Mouse (Mus musculus) erythroblast, embryonic 14.5 days (primary cell): Measurements from ENCODE around the gene Tceal8. TPM values are rescaled to one million over a fixed set of nuclear protein-coding genes. Genes with fewer than 3 reads are reported as not detected.
"Not testable (repeated sequence)": the region's sequence is repeated elsewhere in the genome, so short reads cannot be mapped to it uniquely, and the experiment has no call there.

Experiments
- H3K27me3 ChIP-seq: 2 replicates; pipeline ENCODE4 v1.6.1; 2012; ENCODE audit warnings: inconsistent platforms; ENCODE audit not compliant: control insufficient read depth
- H3K36me3 ChIP-seq: 2 replicates; pipeline ENCODE4 v1.6.1; 2012; ENCODE audit warnings: mild to moderate bottlenecking, inconsistent platforms; ENCODE audit not compliant: control insufficient read depth
- H3K4me1 ChIP-seq: 2 replicates; pipeline ENCODE4 v1.6.1; 2012; ENCODE audit warnings: inconsistent platforms; ENCODE audit not compliant: control insufficient read depth
- H3K4me3 ChIP-seq: replicated peaks from 2 replicates; pipeline ENCODE3; 2012; ENCODE audit warnings: moderate library complexity, mild to moderate bottlenecking, inconsistent platforms
- H3K9me3 ChIP-seq: 2 replicates; pipeline ENCODE4 v1.6.1; 2012; ENCODE audit warnings: low read length, inconsistent platforms, mixed read lengths; ENCODE audit not compliant: control insufficient read depth
- GATA1 ChIP-seq: IDR thresholded peaks from 2 replicates; pipeline ENCODE4 v1.6.1; 2012; ENCODE audit warnings: low read length, inconsistent platforms, mixed read lengths
- TAL1 ChIP-seq: IDR thresholded peaks from 3 replicates; pipeline ENCODE4 v1.6.1; 2012; ENCODE audit warnings: low read length, inconsistent platforms, mixed read lengths
- polyA plus RNA-seq: library from polyadenylated mRNA; stranded (reverse); fragments of >175 nt; gene quantifications from 2 replicates; pipeline ENCODE4 v1.2.3, GENCODE M21; 2012

Gene Tceal8
- polyA plus RNA-seq, result 5.7 and 10.2 TPM in 2 replicates

DNA sequence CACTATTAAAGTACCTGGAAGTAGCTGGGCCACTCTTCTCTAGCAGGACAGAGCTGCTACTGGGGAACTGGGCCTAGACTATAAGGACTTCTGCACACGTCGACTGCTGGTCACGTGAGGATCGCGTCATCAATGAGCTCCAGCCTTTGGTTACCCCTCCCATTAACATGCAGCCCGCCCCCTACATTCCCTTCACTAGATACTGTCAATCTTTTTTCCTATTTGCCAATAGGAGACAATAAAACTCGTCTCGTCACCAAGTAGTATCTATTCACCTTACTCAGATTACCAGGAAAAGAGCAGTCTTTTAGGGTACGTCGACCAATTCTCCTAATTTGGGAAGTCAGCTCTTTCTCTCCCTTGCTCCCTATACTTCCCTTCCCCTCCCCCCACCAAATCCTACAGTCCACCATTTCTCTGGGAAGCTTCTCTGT, at the start of gene Tceal8:
TSS of gene Tceal8 (minus strand) at position 225 of the 434 bp plus-strand sequence.
- peaks cover 14% of the 10 kb centered on the region for H3K36me3 ChIP-seq
- no peaks in the 10 kb centered on the region for H3K9me3 ChIP-seq
- TF ChIP-seq TAL1 (no peak), GATA1 (no peak)
- H3K27me3 ChIP-seq, result 0 out of 2 replicates have a peak, but pooled peaks cover 2% of the 10 kb centered on the region
- peak within 1 kb of the TSS; percentile 89 for H3K4me3 ChIP-seq
- peaks cover 15% of the 10 kb centered on the region for H3K4me1 ChIP-seq

DNA sequence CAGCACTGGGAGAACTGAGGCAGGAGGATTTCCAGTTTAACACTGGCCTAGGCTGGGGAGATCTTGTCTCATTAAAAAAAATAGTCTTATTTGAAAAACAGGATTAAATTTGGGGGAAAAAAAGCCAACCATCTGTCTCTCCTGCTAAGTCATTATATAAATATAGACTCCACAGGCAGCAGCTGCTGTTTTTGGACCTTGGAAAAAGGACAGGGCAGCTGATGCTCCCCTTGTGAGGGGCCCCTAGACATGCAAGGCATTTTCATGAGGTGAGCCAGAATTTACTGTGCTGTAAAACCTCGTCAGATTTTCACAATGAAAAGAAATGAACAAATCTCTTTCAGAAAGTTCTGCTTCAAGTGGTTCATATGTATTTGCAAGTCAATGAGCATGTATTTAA, 44.2 kb upstream of the Tceal8 start:
- TF ChIP-seq TAL1 (no peak), GATA1 (no peak)
- H3K9me3 ChIP-seq, result no peaks in the 10 kb centered on the region; the same call in 1 of the 2 replicates
- H3K27me3 ChIP-seq, result peaks cover 8% of the 10 kb centered on the region
- no peaks in the 10 kb centered on the region for H3K36me3 ChIP-seq
- no peaks in the 10 kb centered on the region for H3K4me1 ChIP-seq
- no peak overlapping the region for H3K4me3 ChIP-seq

DNA sequence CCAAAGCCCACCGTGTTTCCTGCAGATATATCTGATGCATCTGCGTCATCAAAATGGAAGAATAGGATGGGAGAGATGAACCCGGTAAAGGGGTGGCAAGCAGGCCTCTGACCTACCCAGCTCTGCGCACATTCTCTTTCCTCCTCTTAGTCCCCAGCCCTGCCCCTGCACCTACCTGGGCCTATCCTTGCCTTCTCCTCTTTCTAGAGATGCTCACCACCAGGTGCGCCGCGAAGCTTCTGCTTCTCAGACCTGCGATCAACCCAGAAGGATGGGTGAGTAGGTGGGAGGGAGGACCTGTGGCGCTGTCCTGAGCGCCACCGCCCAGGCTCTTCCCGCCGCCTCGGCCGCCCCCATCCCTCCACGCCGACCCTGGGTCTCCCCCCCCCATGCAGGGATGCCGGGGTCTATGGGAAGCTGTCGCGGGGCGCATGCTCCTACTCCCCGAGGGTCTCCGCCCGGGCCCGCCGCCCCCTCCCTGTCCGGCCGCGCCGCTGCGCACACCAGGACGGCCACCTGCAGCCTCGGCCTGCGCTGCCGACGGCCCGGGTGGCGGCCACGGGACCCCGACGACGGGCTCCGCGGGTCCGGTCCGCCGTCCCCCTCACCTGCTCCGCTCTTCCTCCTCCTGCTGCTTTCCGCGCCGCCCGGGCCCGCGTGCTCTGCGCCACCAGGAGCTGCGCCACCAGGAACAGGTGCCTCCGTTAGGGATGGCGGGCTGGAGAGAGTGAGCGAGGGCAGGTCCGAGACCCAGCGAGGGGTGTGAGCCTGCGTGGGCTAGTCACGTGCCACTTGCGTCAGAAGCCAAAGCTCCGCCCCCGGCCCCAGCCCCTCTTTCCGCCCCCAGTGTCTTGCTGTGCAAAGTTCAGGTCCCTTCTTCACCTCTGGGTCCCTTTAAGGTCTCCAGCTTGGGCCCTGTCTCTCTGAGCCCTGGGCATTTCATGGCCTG, 42.9 kb upstream of the Tceal8 start, which contains the start of the genes Tceal7 and Bex1:
TSS of gene Tceal7 (plus strand) at position 51 of the 949 bp plus-strand sequence.
TSS of gene Bex1 (minus strand) at position 785 of the 949 bp plus-strand sequence.
- peak within 1 kb of the TSS; percentile 32 for H3K4me3 ChIP-seq
- H3K4me1 ChIP-seq, H3K36me3 ChIP-seq, H3K27me3 ChIP-seq, H3K9me3 ChIP-seq: not testable (repeated sequence)

DNA sequence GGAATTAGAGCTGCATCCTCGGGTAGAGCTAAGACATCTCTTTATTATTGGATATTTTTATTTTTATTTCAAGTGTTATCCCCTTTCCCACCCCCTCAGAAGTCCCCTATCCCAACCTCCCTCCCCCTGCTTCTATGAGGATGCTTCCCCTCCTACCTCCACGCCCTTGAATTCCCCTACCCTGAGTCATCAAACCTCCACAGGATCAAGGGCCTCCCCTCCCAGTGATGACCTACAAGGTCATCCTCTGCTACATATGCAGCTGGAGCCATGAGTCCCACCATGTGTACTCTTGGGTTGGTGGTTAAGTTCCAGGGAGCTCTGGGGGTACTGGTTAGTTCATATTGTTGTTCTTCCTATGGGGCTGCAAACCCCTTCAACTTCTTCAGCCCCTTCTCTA, 41.3 kb upstream of the Tceal8 start:
- H3K36me3 ChIP-seq, result no peaks in the 10 kb centered on the region
- no peaks in the 10 kb centered on the region for H3K4me1 ChIP-seq
- TF ChIP-seq TAL1, result no peak
- TF ChIP-seq GATA1, result no peak
- peaks cover 8% of the 10 kb centered on the region for H3K27me3 ChIP-seq
- no peaks in the 10 kb centered on the region; the same call in 1 of the 2 replicates for H3K9me3 ChIP-seq
- no peak overlapping the region for H3K4me3 ChIP-seq

DNA sequence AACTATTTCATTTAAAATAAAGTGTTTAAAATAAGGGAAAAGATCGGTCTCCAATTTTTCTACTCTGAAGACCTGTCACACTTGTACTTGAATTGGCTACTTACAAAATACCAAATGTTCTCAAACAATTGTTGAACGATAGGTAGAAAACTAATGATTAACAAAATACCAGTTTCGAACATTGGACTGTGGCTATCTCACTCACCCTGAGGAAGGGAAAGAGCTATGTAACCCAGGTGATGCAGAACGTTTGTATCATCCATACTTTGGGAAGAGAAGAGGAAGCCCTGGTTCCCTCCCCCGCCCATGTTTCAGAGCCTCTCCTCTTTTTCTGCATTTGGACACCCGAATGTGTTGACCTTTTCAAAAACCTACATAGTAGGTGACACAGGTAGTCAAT, 32.3 kb upstream of the Tceal8 start:
- no peak for TF ChIP-seq GATA1
- TF ChIP-seq TAL1, result no peak
- H3K36me3 ChIP-seq, result no peaks in the 10 kb centered on the region
- no peaks in the 10 kb centered on the region for H3K4me1 ChIP-seq
- H3K9me3 ChIP-seq, result no peaks in the 10 kb centered on the region
- no peak overlapping the region for H3K4me3 ChIP-seq
- peaks cover 18% of the 10 kb centered on the region for H3K27me3 ChIP-seq

DNA sequence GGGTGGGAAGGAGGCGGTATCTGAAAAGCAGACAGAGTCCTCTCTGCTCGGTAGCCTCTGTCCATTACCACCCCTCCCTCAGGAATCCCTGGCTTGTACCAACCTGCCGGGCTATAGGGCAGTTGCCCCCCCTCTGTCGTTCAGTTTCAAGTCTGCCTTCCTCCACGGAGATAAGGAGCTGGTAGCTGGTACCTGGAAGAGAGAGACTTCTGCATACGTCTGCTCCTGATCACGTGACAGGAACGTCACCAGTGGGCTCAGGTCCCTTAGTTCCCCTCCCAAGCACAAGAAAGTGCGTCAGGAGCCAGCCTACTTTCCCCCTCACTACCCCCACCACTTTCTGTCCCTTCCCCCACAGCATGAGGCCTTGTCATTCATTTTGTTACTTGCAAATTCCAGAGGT, 31.5 kb upstream of the Tceal8 start, which contains the start of gene Tceal5:
TSS of gene Tceal5 (minus strand) at position 213 of the 403 bp plus-strand sequence.
- no peaks in the 10 kb centered on the region for H3K4me1 ChIP-seq
- H3K4me3 ChIP-seq, result peak within 1 kb of the TSS; percentile 36
- no peaks in the 10 kb centered on the region for H3K36me3 ChIP-seq
- H3K9me3 ChIP-seq, result no peaks in the 10 kb centered on the region
- peaks cover 18% of the 10 kb centered on the region for H3K27me3 ChIP-seq
- TF ChIP-seq GATA1 (no peak), TAL1 (no peak)

DNA sequence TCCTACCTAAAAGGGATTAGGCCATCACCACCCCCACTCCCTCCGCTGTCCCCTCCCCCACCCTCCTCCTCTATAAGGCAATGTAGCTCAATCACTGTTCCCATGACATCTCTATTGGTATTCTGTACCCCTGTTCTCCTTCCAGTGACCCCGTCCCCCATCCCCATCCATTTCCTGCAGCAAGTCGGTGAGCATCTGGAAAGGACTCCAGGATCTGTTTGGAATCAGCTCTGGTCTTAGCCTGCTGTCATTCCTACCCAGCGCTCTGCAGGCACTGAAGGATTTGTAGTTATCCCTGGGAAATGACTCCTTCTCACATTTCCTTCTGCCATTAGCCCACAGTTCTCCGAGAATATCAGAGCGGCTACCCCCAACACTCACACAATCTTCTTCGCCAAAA, 31.1 kb upstream of the Tceal8 start:
- no peaks in the 10 kb centered on the region for H3K9me3 ChIP-seq
- H3K4me3 ChIP-seq, result peak overlapping the region; percentile 36
- TF ChIP-seq TAL1, result no peak
- no peak for TF ChIP-seq GATA1
- peaks cover 18% of the 10 kb centered on the region for H3K27me3 ChIP-seq
- no peaks in the 10 kb centered on the region for H3K36me3 ChIP-seq
- no peaks in the 10 kb centered on the region for H3K4me1 ChIP-seq

DNA sequence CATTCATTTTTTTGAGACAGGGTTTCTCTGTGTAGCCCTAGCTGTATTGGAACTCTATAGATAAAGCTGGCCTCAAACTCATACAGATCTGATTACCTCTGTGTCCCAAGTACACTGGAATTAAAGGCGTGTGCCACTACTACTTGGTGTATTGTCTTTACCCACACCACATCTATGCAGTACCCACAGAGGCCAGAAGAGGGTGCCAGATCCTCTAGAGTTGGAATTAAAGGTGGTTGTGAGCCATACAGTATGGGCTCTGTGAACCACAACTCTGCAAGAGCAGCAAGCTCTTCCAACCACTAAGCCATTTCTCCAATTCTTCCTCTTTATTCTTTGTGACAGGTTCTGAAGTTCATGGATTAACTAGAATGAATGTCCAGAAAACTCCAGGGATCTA, 24.7 kb upstream of the Tceal8 start:
- no peaks in the 10 kb centered on the region for H3K9me3 ChIP-seq
- H3K4me3 ChIP-seq, result no peak overlapping the region
- H3K27me3 ChIP-seq, result peaks cover 7% of the 10 kb centered on the region; the same call in 1 of the 2 replicates
- TF ChIP-seq TAL1 (no peak), GATA1 (no peak)
- no peaks in the 10 kb centered on the region for H3K36me3 ChIP-seq
- no peaks in the 10 kb centered on the region for H3K4me1 ChIP-seq

DNA sequence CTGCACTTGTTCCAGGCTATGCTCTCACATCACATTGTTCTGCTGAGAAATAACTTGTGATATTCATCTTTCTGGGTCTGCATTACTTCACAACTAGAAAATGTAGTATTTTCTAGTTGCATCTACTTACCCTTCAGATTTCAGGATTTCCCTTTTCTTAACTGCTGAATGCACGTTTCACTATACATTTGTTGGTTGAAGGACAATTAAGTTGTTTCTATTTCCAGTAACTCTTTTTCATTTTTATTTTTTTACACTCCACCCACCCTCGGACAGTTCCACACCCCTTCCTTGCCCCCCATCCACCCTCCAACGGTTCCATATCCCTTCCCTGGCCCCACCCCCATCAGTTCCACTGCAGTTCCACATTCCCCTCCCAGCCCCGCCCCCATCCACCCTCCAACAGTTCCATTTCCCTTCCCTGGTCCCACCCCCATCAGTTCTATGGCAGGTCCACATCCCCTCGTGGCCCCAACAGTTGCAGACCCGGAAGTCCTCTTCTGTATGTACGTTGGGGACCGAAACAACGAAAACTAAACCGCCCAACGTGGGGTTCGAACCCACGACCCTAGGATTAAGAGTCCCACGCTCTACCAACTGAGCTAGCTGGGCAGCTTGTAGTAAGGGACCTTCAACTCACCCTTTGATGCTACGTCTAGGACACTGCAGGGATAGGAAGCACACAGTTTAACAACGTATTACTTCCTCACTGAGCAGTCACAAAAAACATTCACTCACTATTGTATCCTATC, 23.2 kb upstream of the Tceal8 start:
- no peaks in the 10 kb centered on the region for H3K4me1 ChIP-seq
- H3K4me3 ChIP-seq, result no peak overlapping the region
- peaks cover 2% of the 10 kb centered on the region; the same call in 1 of the 2 replicates for H3K27me3 ChIP-seq
- TF ChIP-seq TAL1 (no peak), GATA1 (no peak)
- no peaks in the 10 kb centered on the region for H3K36me3 ChIP-seq
- no peaks in the 10 kb centered on the region for H3K9me3 ChIP-seq
